Mouse (Mus musculus) small intestine, adult 2 months (tissue): ENCODE data around the gene Ripk1. TPM values are rescaled to one million over a fixed set of nuclear protein-coding genes. Genes with fewer than 3 reads are reported as not detected.

Experiments
- H3K27ac ChIP-seq: fragments of 200-500 bp; 2 replicates; pipeline ENCODE4 v1.5.1; 2012; ENCODE audit warnings: low read depth, low read length, control low read depth, inconsistent platforms; ENCODE audit not compliant: insufficient read depth
- H3K27me3 ChIP-seq: fragments of 200-500 bp; 2 replicates; pipeline ENCODE4 v1.6.1; 2012; ENCODE audit warnings: mild to moderate bottlenecking, moderate library complexity, low read length, inconsistent platforms; ENCODE audit not compliant: control insufficient read depth, insufficient read depth
- H3K36me3 ChIP-seq: fragments of 200-500 bp; 2 replicates; pipeline ENCODE4 v1.6.1; 2012; ENCODE audit warnings: mild to moderate bottlenecking, low read length, control low read depth, inconsistent platforms; ENCODE audit not compliant: control insufficient read depth, insufficient read depth
- H3K4me1 ChIP-seq: fragments of 200-500 bp; 2 replicates; pipeline ENCODE4 v1.6.1; 2012; ENCODE audit warnings: low read length, inconsistent platforms, mixed read lengths; ENCODE audit not compliant: control insufficient read depth, insufficient read depth, insufficient read length
- H3K4me3 ChIP-seq: fragments of 200-500 bp; 2 replicates; pipeline ENCODE4 v1.5.1; 2012; ENCODE audit warnings: low read depth, mild to moderate bottlenecking, control low read depth, inconsistent platforms, low read length, moderate library complexity
- CTCF ChIP-seq: fragments of 200-500 bp; IDR thresholded peaks from 2 replicates; pipeline ENCODE4 v1.5.1; 2012; ENCODE audit warnings: low read depth, mild to moderate bottlenecking, control low read depth, inconsistent platforms, low read length, moderate library complexity, mixed read lengths; ENCODE audit not compliant: insufficient replicate concordance, insufficient read length; ENCODE audit errors: extremely low read depth
- POLR2A ChIP-seq: fragments of 200-500 bp; IDR thresholded peaks from 2 replicates; pipeline ENCODE4 v1.6.1; 2012; ENCODE audit warnings: low read depth, mild to moderate bottlenecking, control low read depth, inconsistent platforms, low read length, moderate library complexity
- WGBS: fragments of 180-500 bp; shearing (Covaris S2); methylation state at CpG from one replicate; pipeline ENCODE4 v1.1.7; 2018; 5-methylcytosine and 5-hydroxymethylcytosine counted together
- polyA plus RNA-seq: library from polyadenylated mRNA; depleted of rRNA; stranded (reverse); fragments of >200 nt; gene quantifications from 2 replicates; pipeline ENCODE4 v1.2.3, GENCODE M21; 2012; rRNA removed

The Ripk1 gene
- 10.2 and 18.8 TPM in 2 replicates for polyA plus RNA-seq

DNA sequence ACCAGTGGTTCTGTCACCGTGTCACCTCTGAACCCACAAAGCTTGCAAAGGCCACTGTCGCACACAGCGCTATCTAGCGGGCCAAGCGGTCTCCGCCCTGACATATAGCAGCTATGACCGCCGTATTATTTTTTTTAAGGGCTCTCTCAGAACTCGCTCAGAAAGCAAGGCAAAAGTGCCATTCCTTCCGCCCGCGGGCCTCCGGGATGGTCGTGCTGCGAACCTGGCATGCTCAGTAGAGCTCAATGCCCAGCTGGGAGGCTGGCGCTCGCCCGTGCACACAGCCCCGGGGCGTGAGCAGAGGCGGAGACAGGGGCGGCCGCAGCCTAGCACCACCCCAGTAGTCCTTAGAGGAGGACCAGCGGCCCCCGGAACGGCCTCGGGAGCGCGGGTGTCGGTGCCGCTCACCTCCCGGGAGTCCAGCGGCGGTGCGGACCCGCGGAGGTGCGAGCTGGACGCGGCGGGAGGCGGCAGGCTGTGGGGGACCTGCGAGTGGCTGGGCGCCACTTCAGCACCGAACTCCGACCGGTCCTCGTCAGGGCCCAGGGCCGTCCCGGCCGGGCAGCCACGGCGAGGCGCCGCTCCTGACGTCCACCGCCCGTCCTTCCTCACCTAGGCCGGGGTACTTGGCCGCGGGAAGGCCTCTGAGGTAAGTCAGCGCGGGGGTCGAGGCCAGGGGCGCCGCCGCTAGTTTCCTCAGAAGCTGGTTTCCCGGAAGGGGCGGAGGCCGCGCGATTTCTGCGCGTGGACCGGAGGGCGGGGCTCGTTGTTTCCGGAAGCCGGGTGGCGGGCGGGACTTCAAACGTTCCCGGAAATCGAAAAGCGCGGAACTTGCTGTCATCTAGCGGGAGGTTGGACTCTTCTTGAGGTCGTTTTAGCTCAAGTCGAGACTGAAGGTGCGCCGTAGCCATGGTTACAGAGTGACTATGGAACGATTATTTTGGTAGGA is at the start of gene Ripk1, which contains the start of gene Serpinb6a:
Gene Ripk1, plus strand, starts transcription at position 306 of the 949 bp plus-strand sequence.
Gene Serpinb6a, minus strand, starts transcription at position 737 of the 949 bp plus-strand sequence.
- under 1% methylated on average over 92 of the region's 92 CpGs for WGBS
- TF ChIP-seq CTCF (peak; percentile 59; the same call in 1 of the 2 replicates), POLR2A (peak; percentile 54)
- Histone ChIP-seq H3K36me3 (no peaks in the 10 kb centered on the region), H3K4me1 (peaks cover 3% of the 10 kb centered on the region; the same call in 1 of the 2 replicates), H3K4me3 (peak within 1 kb of the TSS; percentile 87), H3K27ac (peak within 1 kb of the TSS; percentile 84), H3K27me3 (no peaks in the 10 kb centered on the region)

- no peak for TF ChIP-seq CTCF
- no peak for TF ChIP-seq POLR2A
Measured at GRCm38 (mm10) chr13:33952947-33953346, 49.2 kb upstream of the Ripk1 start.

GRCm38 (mm10) chr13:33956571-33957421 is 45.4 kb upstream of the Ripk1 start:
- Histone ChIP-seq H3K4me3 (no peak overlapping the region), H3K4me1 (peaks cover 6% of the 10 kb centered on the region), H3K27me3 (no peaks in the 10 kb centered on the region), H3K27ac (no peak overlapping the region), H3K36me3 (no peaks in the 10 kb centered on the region)
- TF ChIP-seq POLR2A (no peak), CTCF (no peak)
- WGBS = 46% methylated on average over 6 of the region's 6 CpGs

More at GRCm38 (mm10) chr13:33952947-33953346, 49.2 kb upstream of the Ripk1 start:
- WGBS = 81% methylated on average over 2 of the region's 2 CpGs
- Histone ChIP-seq H3K27me3 (no peaks in the 10 kb centered on the region), H3K27ac (no peak overlapping the region), H3K36me3 (no peaks in the 10 kb centered on the region), H3K4me3 (no peak overlapping the region), H3K4me1 (peaks cover 9% of the 10 kb centered on the region)

DNA sequence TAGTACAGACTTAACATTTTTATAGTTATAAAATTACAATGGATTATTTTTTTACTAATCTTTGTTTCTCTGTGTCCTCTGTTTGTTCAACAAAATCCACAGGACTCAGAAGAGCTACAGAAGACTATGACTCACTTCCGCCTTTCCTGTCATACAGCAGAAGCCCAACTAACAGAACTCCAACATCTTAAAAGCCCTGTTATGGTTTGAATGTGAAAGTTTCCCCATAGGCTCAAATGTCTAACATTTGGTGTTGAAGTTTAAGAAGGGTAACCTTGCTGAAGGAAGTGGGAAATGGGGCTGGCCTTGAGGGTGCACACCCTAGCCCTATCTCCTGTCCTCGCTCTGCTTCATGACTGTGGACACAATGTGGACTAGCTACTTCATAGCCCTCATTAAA is 42.4 kb upstream of the Ripk1 start:
- no peaks in the 10 kb centered on the region for H3K4me1 ChIP-seq
- H3K27me3 ChIP-seq = no peaks in the 10 kb centered on the region
- whole genome bisulfite sequencing = 89% methylated on average over 2 of the region's 2 CpGs
- no peaks in the 10 kb centered on the region for H3K36me3 ChIP-seq
- no peak overlapping the region for H3K4me3 ChIP-seq
- TF ChIP-seq CTCF = no peak
- no peak for TF ChIP-seq POLR2A
- no peak overlapping the region for H3K27ac ChIP-seq

GRCm38 (mm10) chr13:33964206-33965046 is 37.7 kb upstream of the Ripk1 start, which contains the start of gene Nqo2:
Gene Nqo2, plus strand, starts transcription at chr13:33964687.
- WGBS = 1% methylated on average over 22 of the region's 22 CpGs
- H3K27me3 ChIP-seq = no peaks in the 10 kb centered on the region
- TF ChIP-seq CTCF (peak; percentile 53; the same call in 1 of the 2 replicates), POLR2A (peak; percentile 76; the same call in 1 of the 2 replicates)

More at GRCm38 (mm10) chr13:33964206-33965046, 37.7 kb upstream of the Ripk1 start, which contains the start of gene Nqo2:
- Histone ChIP-seq H3K36me3 (no peaks in the 10 kb centered on the region; the same call in 1 of the 2 replicates), H3K4me1 (0 out of 2 replicates have a peak, but pooled peaks cover 4% of the 10 kb centered on the region), H3K4me3 (peak within 1 kb of the TSS; percentile 91), H3K27ac (peak within 1 kb of the TSS; percentile 94)
